Mouse (Mus musculus) heart, postnatal 0 days (tissue): ENCODE data around the gene Pard3.

Experiments
- CTCF ChIP-seq: IDR thresholded peaks from 2 replicates; pipeline ENCODE4 v1.5.1; 2016; ENCODE audit warnings: antibody characterized with exemption, control low read depth, low read depth
- EP300 ChIP-seq: IDR thresholded peaks from 2 replicates; pipeline ENCODE4 v1.6.1; 2016; ENCODE audit warnings: antibody characterized with exemption, low read depth

GRCm38 (mm10) chr8:127049996-127050395 lies 13.7 kb upstream of the Pard3 start:
- TF ChIP-seq CTCF (no peak), EP300 (no peak)
